Mouse (Mus musculus) kidney, postnatal 36 days (tissue): ENCODE results near the gene Galntl5.
A peak's percentile ranks its signal among the peaks of the same experiment; 100 is the strongest.
"Not testable (repeated sequence)": the region's sequence is repeated elsewhere in the genome, so short reads cannot be mapped to it uniquely, and the experiment has no call there.

Experiments
- DNase-seq, 2 experiments: peaks; one replicate each; pipeline ENCODE4 v3.0.0; 2021 to 2022; ENCODE audit warnings: mixed read lengths in 2 of 2

Gene Galntl5

DNA sequence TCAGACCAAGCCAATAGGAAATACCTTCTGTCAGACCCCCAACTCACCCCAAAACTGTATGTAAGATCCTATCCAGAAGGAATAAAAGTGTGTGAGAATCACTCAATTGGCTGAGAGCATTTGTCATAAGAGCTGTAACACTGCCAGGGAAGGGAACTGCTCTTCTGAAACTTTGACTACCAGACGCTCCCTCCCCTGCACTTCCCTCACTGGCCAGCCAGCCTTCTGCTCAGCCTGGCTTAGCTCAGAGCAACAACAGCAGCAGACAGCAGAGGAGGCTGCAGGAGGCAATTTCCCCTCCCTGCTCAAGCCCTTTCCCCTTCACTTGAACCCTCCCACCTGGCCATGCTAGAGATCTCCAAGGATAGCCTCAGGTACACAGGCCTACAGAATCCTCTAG is 30.6 kb downstream of the Galntl5 start:
- DNase-seq: no peak

DNA sequence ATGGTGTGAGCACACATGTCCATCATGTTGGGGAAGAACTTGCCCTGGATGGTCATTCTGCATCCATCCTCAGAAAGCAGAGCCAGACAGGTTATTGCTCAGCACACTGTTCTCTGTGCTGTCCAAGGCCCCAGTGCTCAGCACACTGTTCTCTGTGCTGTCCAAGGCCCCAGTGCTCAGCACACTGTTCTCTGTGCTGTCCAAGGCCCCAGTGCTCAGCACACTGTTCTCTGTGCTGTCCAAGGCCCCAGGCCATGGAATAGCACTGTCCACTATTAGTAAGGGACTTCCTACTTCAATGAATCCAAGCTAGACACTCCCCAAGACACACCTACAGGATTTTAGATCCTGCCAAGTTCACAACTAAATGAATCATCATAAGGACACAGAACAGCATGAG is 32.0 kb downstream of the Galntl5 start:
- not testable (repeated sequence) for DNase-seq

DNA sequence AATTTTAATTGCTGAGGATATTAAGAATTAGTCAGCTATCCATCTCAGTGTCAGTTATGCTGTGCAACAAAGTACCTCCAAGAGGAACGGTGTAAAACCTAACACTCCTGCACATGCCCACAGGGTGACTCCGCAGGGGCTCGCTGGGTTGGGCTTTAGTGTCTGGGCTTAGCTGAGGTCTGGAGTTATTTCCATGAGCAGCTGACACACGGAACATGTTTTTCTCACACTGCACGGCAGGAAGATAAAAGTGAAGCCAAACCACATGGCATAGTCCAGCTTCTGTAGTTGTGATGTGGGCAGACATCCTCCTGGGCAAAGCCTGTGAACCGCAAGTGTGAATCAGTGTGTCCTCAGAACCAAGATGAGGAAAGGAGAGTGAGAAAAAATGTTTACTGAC is 33.7 kb downstream of the Galntl5 start:
- no peak for DNase-seq

DNA sequence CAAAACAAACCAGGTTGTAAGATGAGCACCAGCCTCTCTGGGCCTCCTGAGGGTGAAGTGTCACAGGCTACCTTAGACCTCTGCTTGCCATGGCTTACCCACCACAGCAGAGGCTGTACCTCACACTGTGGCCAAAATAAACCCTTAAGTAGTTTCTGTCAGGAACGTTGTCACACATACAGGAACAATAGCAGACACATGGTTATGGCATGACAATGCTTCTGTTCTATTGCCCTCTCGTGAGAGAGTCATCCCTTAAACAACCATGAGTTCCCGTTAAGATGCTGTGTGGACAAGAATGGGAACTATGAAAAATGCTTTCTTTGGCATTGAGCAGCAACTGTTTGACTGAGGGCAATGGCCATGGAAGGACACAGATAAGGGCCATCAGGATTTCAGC is 40.3 kb downstream of the Galntl5 start, which contains the start of gene Galnt11:
Gene Galnt11 (plus strand): TSS at position 301 of the 400 bp plus-strand sequence.
- DNase-seq: no peak

DNA sequence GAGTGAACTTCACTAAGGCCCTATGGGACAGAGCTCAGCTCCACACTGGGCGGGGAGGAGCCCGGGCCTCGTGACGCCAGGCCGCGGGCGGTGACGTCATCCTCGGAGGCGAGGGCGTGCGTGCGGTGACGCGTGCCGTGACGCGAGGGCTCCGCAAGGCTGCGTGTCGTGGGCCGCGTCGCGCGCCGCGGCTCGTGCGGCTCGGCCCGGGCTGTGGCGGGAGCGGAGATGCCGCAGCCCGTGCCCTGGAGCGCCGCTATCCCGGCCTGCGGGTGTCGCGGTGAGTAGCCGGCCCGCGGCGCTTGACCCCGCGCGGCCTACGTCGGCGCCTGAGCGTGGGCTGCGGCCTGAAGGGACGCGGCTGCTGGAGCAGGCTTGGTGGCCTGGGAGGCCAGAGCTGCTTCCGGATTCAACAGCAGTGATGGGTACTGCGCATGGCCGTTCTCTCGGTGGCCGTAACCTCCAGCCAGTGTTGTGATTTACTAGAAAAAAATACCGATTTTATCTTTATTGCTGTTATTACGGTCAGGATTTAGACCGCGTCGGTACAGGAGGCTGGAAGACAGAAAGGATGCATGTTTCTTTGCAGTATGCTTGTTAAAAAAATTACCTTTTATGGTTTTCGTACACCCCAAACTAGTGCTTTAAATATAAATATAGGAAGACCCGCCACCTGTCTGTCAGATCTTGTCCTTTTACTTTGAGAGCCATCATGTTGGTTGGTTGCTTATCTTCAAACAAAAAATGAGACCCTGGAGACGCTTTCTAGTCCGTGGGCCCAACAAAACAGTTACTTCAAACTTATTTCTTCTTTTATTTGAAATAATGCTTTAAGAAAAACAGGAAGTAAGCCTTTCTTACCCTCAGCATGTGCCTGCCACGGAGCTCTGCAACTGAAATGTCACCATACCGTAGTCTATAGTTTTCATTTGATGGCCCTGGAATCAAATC is 41.8 kb downstream of the Galntl5 start, which contains the start of gene E130116L18Rik:
Gene E130116L18Rik (minus strand): TSS at position 402 of the 951 bp plus-strand sequence.
- peak; percentile 89 to 95 for DNase-seq

DNA sequence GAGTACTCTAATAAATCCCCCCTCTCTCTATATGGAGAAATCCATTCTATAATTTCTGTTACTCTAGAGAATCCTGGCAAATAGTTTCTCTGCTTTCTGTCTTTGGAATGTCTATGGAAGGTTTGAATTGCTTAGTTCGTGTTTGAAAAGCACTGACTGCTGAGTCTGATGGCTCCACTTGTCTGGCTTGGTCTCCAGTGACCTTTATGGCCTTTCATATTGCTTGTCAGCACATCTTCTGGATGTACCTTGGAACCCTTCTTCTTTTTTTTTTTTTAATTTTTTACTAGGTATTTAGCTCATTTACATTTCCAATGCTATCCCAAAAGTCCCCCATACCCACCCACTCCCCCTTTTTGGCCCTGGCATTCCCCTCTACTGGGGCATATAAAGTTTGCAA is 43.1 kb downstream of the Galntl5 start:
- DNase-seq: peak; percentile 51 to 65

DNA sequence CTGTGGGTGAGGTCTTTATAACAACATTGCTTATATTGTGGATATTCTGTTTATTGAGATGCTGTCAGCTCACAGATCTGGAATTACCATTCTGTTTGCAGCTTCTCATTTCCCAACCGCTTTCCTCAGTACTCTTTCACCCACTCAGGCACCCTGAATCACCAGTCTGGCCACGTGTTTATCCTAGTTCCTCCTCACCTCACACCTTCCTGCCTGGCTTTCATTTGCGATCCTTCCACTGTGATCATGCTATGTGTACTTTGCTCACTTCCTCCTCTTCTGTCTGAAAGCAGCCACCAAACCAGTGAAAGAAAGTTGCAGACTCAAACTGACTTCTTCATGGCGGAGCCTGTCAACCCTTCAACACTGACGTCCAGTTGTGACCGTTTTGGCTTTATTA is 61.8 kb downstream of the Galntl5 start:
- peak; percentile 54 to 82 for DNase-seq

DNA sequence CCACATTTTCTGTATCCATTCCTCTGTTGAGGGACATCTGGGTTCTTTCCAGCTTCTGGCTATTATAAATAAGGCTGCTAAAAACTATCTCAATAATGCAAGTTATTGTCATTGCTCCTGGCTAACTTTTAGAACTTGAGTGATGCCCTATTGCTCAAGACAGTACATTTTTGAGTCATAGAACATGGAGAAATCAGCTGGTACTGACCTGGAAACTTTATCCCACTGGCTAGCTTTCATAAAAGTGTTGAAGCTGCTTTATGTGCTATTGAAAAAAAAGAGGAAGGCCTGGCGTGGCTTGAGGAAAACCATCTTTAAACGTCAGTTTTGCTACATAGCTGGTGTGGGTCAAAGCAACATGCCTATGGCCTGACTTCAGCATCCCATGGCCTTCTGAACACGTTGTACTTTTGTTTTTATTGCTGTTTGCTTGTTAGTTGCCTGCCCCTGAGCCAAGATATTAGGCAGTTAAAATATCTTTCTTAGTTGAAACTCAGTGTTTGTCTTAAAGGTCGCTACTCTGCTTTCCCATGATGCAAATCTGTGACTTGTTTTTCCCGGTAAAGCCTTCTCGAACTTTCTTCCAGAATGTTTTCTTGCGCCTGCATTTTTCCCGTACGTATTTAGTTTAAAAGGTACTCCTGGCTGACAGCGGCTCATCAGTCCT is 64.7 kb downstream of the Galntl5 start:
- DNase-seq: peak in 1 of 2 experiments; percentile 67

DNA sequence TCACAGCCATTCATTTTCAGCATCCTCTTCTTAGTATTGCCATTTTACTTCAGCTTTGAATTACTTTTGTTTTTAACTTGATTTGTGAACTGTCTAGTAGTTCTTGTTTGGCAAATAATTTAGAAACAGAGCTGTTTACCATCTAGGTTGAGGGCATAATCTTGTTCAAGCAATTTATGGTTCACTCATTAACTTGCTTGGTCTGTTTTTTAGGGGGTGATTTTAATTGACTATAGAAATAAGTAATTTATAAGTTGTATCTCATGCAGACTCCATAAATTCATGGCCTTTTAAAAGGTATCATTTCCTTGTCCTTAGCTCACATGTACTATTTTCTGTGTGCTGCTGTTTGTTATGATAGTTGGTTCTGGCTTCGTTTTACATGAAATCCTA is 65.2 kb downstream of the Galntl5 start:
- peak in 1 of 2 experiments; percentile 49 for DNase-seq

DNA sequence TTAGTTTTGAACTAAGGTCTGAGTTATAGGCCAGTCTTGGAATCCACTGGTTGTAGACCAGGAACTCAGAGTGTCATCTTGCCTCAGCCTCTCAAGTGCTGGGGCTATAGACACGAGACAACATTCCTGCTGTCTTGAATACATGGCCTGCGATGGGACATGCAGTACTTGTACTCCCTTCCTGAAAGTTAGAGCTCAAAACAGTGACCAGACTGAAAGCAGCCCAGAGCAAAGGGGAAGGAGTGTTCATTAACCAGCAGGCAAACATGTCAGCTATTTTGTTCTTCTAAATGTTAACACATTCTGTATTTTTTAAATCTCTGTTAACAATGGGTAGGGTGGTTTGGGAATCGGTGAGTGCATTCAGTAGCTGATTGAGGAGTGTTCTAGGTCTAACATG is 65.8 kb downstream of the Galntl5 start:
- peak; percentile 55 to 88 for DNase-seq

DNA sequence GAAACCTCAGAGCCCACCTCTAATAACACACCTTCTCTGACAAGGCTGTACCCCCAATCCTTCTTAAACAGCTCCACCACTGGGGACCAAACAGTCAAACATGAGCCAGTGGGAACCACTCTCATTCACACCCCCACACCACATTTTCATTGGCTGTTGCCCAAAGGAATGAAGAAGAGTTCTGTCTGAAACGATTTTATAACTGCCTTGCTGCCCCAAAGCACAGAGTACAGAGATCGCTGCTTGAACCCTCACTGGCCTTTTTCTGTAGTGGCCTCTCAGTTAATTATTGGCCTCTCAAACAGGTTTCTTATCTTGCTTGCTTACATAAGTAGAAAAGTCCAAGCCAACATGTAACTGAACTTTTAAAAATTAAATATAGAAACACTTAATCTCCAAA is 71.2 kb downstream of the Galntl5 start:
- DNase-seq: peak; percentile 72 to 88

DNA sequence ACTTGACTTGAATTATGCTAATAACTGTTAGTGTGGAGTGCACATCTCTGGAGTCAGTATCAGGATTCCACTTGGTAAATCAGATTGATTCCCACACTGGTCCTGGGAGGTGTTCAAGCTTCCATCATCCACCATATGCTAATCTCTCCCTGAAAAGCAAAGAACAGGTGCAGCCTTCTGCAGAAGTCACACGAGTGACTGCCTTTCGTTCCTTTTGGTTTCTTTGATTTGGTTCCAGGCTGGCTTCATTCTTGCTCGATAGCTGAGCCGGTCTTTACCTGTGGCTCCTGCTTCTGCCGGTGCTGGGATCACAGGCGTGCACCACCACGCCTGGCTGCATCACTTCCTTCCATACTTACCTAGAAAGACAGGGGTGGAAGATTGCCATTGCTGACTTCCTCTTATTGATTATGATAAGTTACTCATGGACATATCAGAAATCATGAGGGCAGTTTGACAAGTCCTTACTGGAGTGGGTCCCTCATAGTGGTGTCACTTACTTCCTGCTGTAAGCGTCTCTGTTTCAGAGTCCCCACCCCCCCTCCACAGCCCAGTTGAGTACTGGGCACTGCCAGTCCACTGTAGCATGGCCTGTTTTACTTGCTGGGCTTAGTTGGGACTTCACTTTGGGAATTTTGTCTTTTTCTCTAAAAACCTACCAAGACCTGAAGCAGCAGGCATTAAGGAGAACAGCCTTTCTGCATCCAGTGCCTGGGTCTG is 71.7 kb downstream of the Galntl5 start:
- DNase-seq: peak in 1 of 2 experiments; percentile 38

DNA sequence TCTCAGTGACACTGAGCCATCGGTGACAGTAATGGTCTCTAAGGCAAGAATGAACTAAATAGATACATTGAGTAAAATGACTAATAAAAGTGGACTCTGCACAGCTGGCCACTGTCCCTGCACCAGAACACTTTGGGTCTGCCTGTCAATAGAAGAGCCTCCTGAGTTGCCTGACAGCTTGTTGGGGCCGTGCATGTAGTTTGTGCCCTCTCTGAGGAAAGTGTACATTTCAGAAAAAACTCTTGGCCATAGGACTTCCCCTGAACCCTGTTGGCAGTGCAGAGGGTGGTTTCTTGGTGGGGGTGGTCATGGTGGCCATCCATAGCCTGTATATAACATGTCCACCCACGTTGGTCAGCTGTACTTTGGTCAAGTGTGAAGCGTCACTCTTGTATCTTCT is 73.2 kb downstream of the Galntl5 start:
- DNase-seq: no peak

DNA sequence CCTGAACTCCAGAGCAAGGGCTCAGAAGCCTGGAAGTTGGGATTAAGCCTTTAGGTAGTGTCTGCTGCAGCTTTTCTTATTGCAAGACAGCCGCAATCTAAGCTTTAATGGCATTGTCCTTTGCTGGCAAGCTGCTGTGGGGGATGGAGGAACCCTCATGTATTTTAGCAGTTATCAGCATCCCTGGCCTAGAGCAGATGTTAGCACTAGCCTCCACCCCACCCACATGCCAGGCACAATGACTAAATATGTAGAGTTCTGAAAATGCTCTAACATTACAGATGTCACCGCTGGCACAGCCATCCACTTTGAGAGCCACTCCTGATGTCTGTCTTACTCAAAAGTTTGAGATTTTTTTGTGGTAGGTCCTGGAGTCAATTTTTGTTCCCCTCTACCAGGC is 75.4 kb downstream of the Galntl5 start:
- DNase-seq: no peak

DNA sequence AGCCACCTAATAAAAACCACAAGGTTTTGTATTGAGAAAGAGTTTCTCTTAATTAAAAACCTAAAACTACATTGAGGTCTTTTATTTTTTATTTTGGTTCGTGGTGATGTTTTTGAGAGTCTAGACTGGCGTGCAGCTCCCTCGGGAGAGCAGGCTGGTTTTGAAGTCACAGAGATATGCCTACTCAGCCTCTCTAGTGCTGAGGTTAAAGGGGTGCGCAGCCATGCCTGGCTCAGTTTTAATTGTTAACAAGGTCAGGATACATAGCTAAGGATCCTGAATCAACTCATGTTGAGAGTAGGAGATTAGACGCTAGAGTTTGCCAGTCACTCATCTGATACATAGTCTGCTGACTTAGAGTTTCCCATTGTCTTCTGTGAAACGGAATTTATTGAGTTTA is 80.2 kb downstream of the Galntl5 start:
- peak; percentile 43 to 48 for DNase-seq

DNA sequence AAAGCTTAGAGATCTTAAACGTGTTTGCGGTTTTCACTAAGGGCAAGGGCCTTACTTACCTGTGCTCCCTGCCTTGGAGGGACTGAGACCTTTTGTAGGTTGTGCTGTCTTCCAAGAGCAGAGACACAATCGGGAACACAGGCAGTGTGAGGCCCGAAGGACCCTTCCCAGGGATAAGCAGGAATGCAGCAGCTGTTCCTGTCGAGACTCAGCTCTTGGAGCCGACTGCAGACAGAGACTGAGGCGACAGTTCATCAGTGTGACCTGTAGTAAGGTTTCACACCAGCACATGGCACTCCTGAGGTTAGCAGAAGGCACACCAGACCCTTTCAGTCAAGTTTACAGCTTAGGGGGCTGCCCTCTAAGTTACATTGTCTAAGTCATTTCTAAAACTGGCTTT is 81.0 kb downstream of the Galntl5 start:
- no peak for DNase-seq

DNA sequence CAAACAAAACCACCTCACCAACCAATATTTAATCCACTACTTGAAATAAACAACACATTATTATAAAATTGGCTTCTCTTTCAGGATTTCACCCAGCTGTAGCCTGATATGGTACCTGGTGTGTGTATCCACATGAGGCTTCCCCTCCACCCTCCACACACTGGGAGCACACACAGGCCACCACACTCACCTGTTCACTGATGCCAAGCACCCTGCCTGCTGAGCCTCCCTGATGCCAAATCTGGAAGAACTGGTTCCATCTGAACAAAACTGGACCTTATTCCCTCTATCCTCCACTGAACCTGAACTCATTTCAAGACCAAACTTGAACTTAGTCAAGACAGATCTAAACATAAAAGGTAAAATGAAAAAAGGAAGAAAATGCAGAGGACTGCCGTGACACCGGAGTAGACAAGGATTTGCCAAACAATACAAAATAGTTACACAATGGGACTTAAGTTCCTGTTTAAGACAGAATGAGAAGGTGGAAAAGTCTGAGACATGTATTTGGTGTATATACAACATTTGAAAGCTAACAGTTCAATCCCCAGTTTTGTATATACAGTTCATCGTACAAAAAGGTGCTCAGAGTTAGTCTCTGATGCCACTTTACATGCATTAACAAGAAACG is 87.1 kb downstream of the Galntl5 start:
- DNase-seq: peak in 1 of 2 experiments; percentile 55
